Mouse (Mus musculus): ENCODE results near the gene Fbxl22.

The Fbxl22 gene

DNA sequence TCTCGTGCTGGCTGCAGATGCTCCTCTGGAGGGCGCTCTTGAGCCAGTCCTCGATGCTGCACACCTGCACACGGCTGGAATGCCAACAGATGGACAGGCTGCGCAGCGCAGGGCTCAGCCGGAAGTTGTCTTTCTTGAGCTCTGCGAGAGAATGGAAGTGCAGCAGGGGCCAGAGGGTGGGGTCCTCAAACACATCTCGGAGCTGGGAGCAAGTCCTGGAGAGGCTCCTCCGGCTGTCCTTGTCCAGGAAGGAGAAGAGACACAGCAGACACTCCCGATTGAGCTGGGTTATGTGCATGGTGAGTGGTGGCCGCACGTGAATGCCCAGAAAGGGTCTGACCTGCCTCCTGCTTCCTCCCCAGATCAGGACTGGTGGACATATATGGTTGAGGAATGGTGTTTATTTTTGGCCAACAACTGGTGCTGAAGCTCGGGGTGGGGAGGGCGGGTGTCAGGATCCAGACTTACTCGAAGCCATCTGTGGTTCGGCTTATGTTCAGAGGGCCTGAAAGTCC lies at the start of gene Fbxl22:
Gene Fbxl22 (minus strand): TSS at position 338 of the 515 bp plus-strand sequence.
- DNase-seq (ENCODE audit: low read depth, low spot score), result no peak

- DNase-seq (ENCODE audit: low read depth, low spot score), result no peak
Observed at GRCm38 (mm10) chr9:66562215-66562614, 47.8 kb upstream of the Fbxl22 start.

DNA sequence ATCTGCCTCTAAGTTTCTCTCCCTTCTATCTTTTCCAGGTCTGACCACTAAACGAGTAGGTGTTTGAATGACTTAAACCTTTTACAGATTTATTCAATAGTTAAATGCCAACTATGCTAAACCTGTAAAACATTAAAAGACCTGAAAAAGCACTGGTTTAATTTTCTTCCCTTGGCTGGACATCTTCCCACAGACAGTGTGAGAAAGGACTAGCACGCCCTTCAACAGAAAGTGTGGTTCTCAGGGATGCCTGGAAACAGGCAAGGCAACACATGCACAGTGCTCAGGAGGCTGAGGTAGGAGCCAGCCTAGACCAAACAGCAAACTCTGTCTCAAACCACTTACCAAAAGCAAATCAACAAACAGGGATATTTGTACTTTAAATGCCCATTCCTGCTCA lies 47.1 kb upstream of the Fbxl22 start:
- no peak for DNase-seq (ENCODE audit: low read depth, low spot score)

DNA sequence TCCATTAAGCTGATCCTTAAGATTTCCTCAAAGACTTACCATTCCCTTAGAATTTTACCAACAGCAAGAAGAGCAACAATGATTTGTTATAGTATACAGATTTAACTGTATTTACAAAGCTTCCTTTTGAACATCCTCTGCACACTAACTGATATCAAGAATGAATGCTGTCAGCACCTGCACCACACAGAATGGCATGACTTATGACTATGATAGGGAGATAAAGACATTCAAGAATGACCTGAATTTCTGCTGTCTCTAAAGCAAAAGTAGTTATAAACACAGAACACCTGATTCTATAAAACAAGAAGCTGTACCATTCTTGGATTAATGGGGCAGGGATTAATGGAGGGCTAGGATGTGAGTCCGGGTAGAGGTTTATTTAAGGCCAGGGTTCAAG lies 46.3 kb upstream of the Fbxl22 start:
- no peak for DNase-seq (ENCODE audit: low read depth, low spot score)

- DNase-seq (ENCODE audit: low read depth, low spot score), result no peak
Observed at GRCm38 (mm10) chr9:66560295-66560694, 45.9 kb upstream of the Fbxl22 start.

GRCm38 (mm10) chr9:66558971-66559370 lies 44.6 kb upstream of the Fbxl22 start:
- DNase-seq (ENCODE audit: low read depth, low spot score), result no peak

GRCm38 (mm10) chr9:66542785-66543184 lies 28.4 kb upstream of the Fbxl22 start:
- no peak for DNase-seq (ENCODE audit: low read depth, low spot score)

GRCm38 (mm10) chr9:66521595-66521994 lies 7.2 kb upstream of the Fbxl22 start:
- DNase-seq (ENCODE audit: low read depth, low spot score), result no peak

- no peak for DNase-seq (ENCODE audit: low read depth, low spot score)
Observed at GRCm38 (mm10) chr9:66520299-66520698, 5.9 kb upstream of the Fbxl22 start.

DNA sequence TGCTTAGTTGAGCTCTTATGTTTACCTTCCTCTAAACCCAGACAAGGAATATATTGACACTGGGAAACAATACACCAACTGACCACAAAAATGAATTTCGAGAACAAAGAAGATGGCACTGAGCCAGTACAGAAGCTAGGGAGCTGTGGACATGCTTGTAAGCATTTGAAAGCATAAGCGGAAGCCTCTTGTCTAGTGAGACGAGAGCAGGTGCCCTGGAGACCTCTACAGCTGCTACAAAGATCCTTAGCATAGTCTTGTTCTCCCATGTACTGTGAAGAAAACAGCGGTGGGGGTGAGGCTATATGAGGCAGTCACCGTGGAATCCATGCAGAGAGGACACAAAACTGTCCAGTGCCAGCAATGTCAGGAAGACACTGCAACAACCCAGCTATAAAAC lies 4.5 kb upstream of the Fbxl22 start:
- DNase-seq (ENCODE audit: low read depth, low spot score), result peak; percentile 43

DNA sequence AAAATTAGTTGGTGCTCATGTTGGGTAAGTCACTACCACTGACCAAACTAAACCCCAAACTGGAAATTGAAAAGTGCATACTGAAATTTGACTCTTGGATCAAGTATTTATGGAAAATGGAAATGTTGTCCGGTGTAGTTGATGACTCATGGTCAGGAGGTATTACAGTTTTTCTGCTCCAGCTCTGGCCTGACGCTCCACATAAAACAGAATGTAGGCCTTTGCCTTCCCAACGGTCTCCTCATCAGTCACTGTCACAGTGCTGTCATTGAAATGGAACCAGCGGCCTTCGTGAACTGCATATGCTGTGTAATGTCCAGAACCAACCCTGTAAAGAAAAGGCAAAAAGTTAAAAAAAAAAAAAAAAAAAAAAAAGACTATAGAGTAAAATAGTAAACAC lies 3.9 kb upstream of the Fbxl22 start:
- DNase-seq (ENCODE audit: low read depth, low spot score), result peak; percentile 72

DNA sequence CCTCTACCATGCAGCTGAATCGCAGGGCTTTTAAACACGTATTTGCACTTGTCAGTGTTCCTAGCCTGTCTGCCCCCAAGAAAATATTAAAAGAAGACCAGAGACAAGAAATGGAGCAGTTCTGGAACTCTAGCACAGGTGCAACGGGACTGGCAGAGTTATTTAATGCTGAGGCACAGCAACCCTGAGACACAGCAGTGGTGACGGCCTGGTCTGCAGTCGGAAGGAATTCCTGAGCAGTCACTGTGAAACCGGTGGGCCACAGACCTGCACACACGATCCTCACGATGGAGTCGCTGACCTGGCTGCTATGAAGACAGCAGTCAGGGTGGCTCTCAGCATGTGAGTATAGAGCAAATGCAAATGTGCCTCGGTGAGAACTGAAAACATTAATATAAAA lies 3.4 kb upstream of the Fbxl22 start:
- no peak for DNase-seq (ENCODE audit: low read depth, low spot score)

- peak; percentile 92 for DNase-seq (ENCODE audit: low read depth, low spot score)
Observed at GRCm38 (mm10) chr9:66516296-66516940, 2.0 kb upstream of the Fbxl22 start.

DNA sequence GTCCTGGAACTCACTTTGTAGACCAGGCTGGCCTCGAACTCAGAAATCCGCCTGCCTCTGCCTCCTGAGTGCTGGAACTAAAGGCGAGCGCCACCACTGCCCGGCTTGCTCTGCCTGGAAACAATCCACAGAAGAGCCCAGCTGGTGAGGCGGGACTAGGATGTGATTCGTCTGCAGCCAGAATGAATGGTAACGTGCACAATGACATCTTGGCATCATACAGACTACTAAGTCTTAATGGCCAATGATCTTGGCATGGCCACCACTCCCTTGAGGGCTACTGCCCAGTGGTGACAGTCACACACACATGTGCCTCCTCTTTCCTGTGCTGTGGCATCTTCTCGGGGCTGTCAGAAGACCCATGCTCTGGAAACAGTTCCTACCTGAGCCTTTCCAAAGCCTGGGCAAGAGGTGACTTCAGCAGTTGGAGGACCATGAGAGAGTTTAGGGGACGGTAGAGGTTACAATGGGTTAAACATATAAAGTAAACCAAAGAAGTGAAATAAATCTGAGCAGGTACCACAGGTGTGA lies 1.4 kb upstream of the Fbxl22 start:
- DNase-seq (ENCODE audit: low read depth, low spot score), result no peak

GRCm38 (mm10) chr9:66515115-66515514 lies 722 bp upstream of the Fbxl22 start:
- DNase-seq (ENCODE audit: low read depth, low spot score), result no peak

GRCm38 (mm10) chr9:66513661-66514255 lies 635 bp downstream of the Fbxl22 start:
- DNase-seq (ENCODE audit: low read depth, low spot score), result no peak

DNA sequence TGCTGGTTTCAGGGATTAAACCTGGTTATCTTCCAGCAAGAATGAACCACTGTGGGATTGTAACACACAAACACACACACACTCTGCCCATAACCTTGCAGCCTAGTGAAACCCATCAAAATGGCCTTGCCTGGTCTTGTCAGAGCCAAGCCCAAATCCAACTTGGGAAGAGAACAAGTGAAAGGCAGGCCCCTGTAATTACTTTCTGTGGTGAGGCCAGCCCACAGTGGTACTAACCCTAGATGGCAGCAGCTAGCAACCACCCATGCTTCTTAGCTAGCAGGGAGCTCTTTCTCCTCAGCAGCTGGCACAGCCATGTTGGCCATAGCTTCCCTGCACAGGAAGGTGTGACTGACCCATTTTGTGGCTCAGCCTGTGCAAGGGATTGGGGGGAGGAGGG lies 1.2 kb downstream of the Fbxl22 start:
- DNase-seq (ENCODE audit: low read depth, low spot score), result peak; percentile 66

- peak; percentile 71 for DNase-seq (ENCODE audit: low read depth, low spot score)
Observed at GRCm38 (mm10) chr9:66512351-66512671, 2.1 kb downstream of the Fbxl22 start.

DNA sequence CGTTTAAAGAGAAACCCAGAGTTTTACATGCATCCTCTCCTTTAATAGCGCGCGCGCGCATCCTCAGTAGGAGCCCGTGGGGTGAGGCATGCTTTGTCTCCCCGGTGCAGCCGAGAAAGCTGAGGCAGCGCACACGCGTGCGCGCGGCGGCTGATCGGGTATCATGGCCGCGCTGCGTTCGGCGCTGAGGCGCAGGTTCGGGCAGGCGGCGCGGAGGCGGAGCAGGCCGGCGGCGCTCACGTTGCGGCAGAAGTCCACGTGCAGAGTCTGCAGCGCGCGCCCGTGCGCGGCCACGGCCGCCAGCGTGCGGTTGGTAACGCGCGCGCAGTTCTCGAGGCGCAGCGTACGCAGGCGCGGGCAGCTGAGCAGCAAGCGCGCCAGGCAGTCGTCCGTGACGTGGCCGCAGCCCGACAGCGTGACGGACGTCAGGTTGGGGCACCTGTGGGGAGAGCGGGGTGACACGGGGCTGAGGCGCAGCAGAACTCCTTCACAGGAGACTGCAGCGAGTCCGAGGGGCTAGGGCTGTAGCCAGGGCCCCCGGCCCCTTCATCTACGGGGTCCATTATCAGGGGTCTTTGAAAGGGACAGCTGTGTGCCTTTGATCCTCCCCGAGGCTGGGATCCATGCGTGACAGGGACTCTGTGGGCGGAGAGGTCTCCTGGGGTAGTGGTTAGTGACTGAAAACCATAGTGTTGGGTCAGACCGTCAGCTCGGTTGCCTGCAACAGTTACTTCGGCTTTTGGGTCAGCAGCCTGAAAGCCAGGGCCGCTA lies 2.6 kb downstream of the Fbxl22 start:
- DNase-seq (ENCODE audit: low read depth, low spot score), result peak; percentile 78

DNA sequence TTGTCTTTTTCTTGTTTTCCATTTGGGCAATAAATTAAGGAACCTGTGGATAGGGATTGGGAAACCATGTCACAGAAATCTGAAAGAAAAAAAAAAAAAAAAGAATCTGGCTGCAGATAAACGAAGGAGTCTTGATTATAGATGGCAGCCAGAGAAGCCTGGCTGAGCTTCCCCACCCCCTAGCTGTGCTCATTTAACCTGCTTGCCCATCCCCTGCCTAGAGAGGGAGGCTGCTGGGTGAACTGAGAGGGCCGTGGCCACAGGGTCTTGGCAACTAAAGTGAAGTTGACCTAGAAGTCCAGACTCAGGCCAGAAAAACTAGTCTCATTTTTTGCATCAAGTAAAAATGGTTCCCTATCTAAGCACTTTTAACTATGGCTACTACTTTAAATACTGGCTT lies 3.4 kb downstream of the Fbxl22 start:
- DNase-seq (ENCODE audit: low read depth, low spot score), result peak; percentile 35

DNA sequence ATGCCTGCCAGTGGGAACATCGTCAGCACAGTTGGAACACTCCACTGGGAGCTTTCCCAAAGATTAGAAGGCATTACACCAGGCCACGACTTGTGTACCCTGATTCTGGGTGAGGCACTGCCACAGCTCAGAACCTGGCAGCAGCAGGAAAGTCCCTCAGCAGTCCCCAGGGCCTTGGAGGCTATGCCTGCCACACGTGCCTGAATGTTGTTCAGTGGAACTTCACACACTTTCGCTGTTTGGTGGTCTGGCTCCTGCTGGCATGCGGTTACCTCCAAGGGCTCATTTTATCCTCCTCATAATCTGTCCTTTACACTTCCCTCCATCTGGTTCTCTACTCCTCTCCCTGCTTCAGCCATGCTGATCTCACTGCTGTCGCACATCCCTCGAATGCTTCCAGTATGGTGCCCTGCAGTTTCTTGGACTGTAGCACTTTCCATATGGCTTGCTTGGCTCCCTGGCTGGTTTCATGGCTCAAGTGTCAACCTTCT lies 4.0 kb downstream of the Fbxl22 start:
- DNase-seq (ENCODE audit: low read depth, low spot score), result no peak

DNA sequence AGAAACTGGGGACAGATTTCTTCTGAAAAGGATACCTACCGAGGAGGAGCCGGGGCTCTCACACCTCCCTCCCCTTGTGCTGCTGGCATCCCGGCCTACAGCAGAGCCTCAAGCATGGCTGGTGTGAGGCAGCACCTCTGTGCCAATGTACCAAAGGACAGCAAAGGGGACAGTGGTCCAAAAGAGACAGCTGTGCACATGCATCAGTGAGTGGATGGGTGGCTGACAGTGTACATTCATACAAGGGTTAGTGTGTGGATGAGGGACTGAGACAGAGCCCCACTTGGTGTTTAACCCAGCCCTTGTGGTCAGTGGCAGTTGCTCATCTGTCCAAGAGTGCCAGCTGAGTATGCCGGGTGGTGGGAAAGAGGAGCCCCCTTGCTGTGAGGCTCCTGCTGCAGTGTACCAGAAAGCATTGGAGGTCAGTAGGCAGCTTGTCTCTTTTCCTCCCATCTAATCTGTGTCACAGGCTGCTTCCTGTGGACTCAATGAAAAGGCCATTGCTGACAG lies 5.4 kb downstream of the Fbxl22 start:
- DNase-seq (ENCODE audit: low read depth, low spot score), result no peak
